Mouse (Mus musculus) cortical plate, adult 2 months (tissue): Measurements from ENCODE around the gene Smagp.

ENCODE experiments used
- CTCF ChIP-seq: fragments of 200-500 bp; IDR thresholded peaks from 2 replicates; pipeline ENCODE4 v1.5.1; 2011; ENCODE audit warnings: mild to moderate bottlenecking, control low read depth, low read length; ENCODE audit not compliant: insufficient read depth; ENCODE audit errors: extremely low read depth
- POLR2A ChIP-seq: fragments of 200-500 bp; IDR thresholded peaks from 2 replicates; pipeline ENCODE4 v1.6.1; 2011; ENCODE audit warnings: mild to moderate bottlenecking, low read length, control low read depth; ENCODE audit not compliant: insufficient read depth; ENCODE audit errors: extremely low read depth

- TF ChIP-seq CTCF (no peak), POLR2A (no peak)
Observed at GRCm38 (mm10) chr15:100624435-100624834, 12.3 kb downstream of the Smagp start.
